Mouse (Mus musculus) embryonic fibroblast, embryonic 13.5 days (primary cell): ENCODE results near the gene Cdk15.

ENCODE experiments used
- CTCF ChIP-seq: IDR thresholded peaks from 2 replicates; pipeline ENCODE4 v1.5.1; 2011; ENCODE audit warnings: mild to moderate bottlenecking, control low read depth, low read length, moderate library complexity, borderline replicate concordance; ENCODE audit not compliant: insufficient read depth
- POLR2A ChIP-seq: IDR thresholded peaks from 2 replicates; pipeline ENCODE4 v1.6.1; 2011; ENCODE audit warnings: low read depth, mild to moderate bottlenecking, control low read depth, low read length, moderate library complexity

- no peak for TF ChIP-seq CTCF
- no peak for TF ChIP-seq POLR2A
Measured at GRCm38 (mm10) chr1:59316386-59317051, 59.8 kb downstream of the Cdk15 start.
